Mouse (Mus musculus) embryonic facial prominence, embryonic 13.5 days (tissue): ENCODE results near the gene Flvcr1. TPM values are rescaled to one million over a fixed set of nuclear protein-coding genes. Genes with fewer than 3 reads are reported as not detected.
"Not testable (repeated sequence)": the region's sequence is repeated elsewhere in the genome, so short reads cannot be mapped to it uniquely, and the experiment has no call there.

Source experiments
- ATAC-seq: fragments of 200-750 bp; cut with Nextera tagmentation; 2 replicates; pipeline ENCODE4 v1.8.0; 2017; ENCODE audit warnings: low read depth; ENCODE audit not compliant: insufficient number of reproducible peaks, insufficient read depth, low FRiP score, low TSS enrichment
- H3K27ac ChIP-seq: fragments of 300-500 bp; sonication (generic); 2 replicates; pipeline ENCODE4 v1.5.1; 2015; ENCODE audit warnings: moderate library complexity, mild to moderate bottlenecking, inconsistent platforms
- H3K27me3 ChIP-seq: fragments of 300-500 bp; sonication (generic); 2 replicates; pipeline ENCODE4 v1.6.1; 2015; ENCODE audit warnings: mild to moderate bottlenecking, inconsistent platforms
- H3K36me3 ChIP-seq: fragments of 300-500 bp; sonication (generic); 2 replicates; pipeline ENCODE4 v1.6.1; 2015; ENCODE audit warnings: mild to moderate bottlenecking, inconsistent platforms
- H3K4me1 ChIP-seq: fragments of 300-500 bp; sonication (generic); 2 replicates; pipeline ENCODE4 v1.6.1; 2015; ENCODE audit warnings: inconsistent platforms
- H3K4me2 ChIP-seq: fragments of 300-500 bp; sonication (generic); 2 replicates; pipeline ENCODE4 v1.6.1; 2015; ENCODE audit warnings: moderate library complexity, mild to moderate bottlenecking, inconsistent platforms
- H3K4me3 ChIP-seq: fragments of 300-500 bp; sonication (generic); 2 replicates; pipeline ENCODE4 v1.5.1; 2015; ENCODE audit warnings: mild to moderate bottlenecking, inconsistent platforms
- H3K9ac ChIP-seq: fragments of 300-500 bp; sonication (generic); 2 replicates; pipeline ENCODE4 v1.6.1; 2015; ENCODE audit warnings: mild to moderate bottlenecking, inconsistent platforms
- H3K9me3 ChIP-seq: fragments of 300-500 bp; sonication (generic); 2 replicates; pipeline ENCODE4 v1.6.1; 2016; ENCODE audit warnings: inconsistent platforms
- WGBS: fragments of 180-500 bp; shearing (Covaris S2); methylation state at CpG from one replicate; pipeline ENCODE4 v1.1.7; 2015; ENCODE audit warnings: mixed read lengths; 5-methylcytosine and 5-hydroxymethylcytosine counted together
- polyA plus RNA-seq: library from polyadenylated mRNA; unstranded; fragments of >200 nt; fragmentation: Nextera tagmentation; extraction: Ambion mirVana; gene quantifications from 2 replicates; pipeline ENCODE4 v1.2.1, GENCODE M21; 2015

Gene Flvcr1
- polyA plus RNA-seq, 1 experiment from 2014 or later, result 7.0 TPM

GRCm38 (mm10) chr1:191037999-191038398 lies 12.0 kb upstream of the Flvcr1 start:
- Histone ChIP-seq H3K36me3 (no peaks in the 10 kb centered on the region), H3K4me3 (no peak overlapping the region), H3K4me1 (no peaks in the 10 kb centered on the region), H3K27ac (no peak overlapping the region), H3K9ac (no peak overlapping the region), H3K27me3 (no peaks in the 10 kb centered on the region), H3K4me2 (no peak overlapping the region), H3K9me3 (no peaks in the 10 kb centered on the region)
- ATAC-seq, result no peak
- WGBS, result 88% methylated on average over 4 of the region's 4 CpGs

GRCm38 (mm10) chr1:191036554-191037334 lies 10.8 kb upstream of the Flvcr1 start, which contains the start of gene Spata45:
Spata45 (plus strand) TSS chr1:191036639.
- Histone ChIP-seq H3K27me3 (no peaks in the 10 kb centered on the region), H3K36me3 (no peaks in the 10 kb centered on the region), H3K27ac (no peak within 1 kb of the TSS), H3K4me1 (no peaks in the 10 kb centered on the region), H3K4me2 (no peak within 1 kb of the TSS), H3K9me3 (no peaks in the 10 kb centered on the region), H3K4me3 (no peak within 1 kb of the TSS), H3K9ac (no peak within 1 kb of the TSS)
- 75% methylated on average over 6 of the region's 6 CpGs for WGBS
- no peak for ATAC-seq

- H3K27ac ChIP-seq, result no peak overlapping the region
- no peak for ATAC-seq
- WGBS, result 37% methylated on average over 4 of the region's 4 CpGs
- no peaks in the 10 kb centered on the region for H3K9me3 ChIP-seq
- H3K36me3 ChIP-seq, result no peaks in the 10 kb centered on the region
- no peaks in the 10 kb centered on the region for H3K27me3 ChIP-seq
- no peaks in the 10 kb centered on the region for H3K4me1 ChIP-seq
- H3K4me2 ChIP-seq, result no peak overlapping the region
- no peak overlapping the region for H3K9ac ChIP-seq
- no peak overlapping the region for H3K4me3 ChIP-seq
Observed at GRCm38 (mm10) chr1:191035649-191036048, 9.7 kb upstream of the Flvcr1 start.

- H3K9ac ChIP-seq, H3K27me3 ChIP-seq, H3K9me3 ChIP-seq, H3K27ac ChIP-seq, H3K4me1 ChIP-seq, H3K4me3 ChIP-seq, H3K36me3 ChIP-seq, ATAC-seq, H3K4me2 ChIP-seq: not testable (repeated sequence)
- WGBS, result 64% methylated on average over 6 of the region's 6 CpGs
Observed at GRCm38 (mm10) chr1:191030922-191031425, 5.0 kb upstream of the Flvcr1 start.

GRCm38 (mm10) chr1:191030182-191030581 lies 4.2 kb upstream of the Flvcr1 start:
- no peaks in the 10 kb centered on the region for H3K27me3 ChIP-seq
- peaks cover 9% of the 10 kb centered on the region for H3K4me1 ChIP-seq
- H3K36me3 ChIP-seq, result no peaks in the 10 kb centered on the region
- no peak overlapping the region for H3K9ac ChIP-seq
- WGBS, result 61% methylated on average over 10 of the region's 10 CpGs
- ATAC-seq, result no peak
- no peaks in the 10 kb centered on the region for H3K9me3 ChIP-seq
- H3K27ac ChIP-seq, result no peak overlapping the region
- H3K4me3 ChIP-seq, result no peak overlapping the region
- no peak overlapping the region for H3K4me2 ChIP-seq

- H3K36me3 ChIP-seq, result peaks cover 7% of the 10 kb centered on the region
- 2% methylated on average over 69 of the region's 69 CpGs for WGBS
- H3K9me3 ChIP-seq, result no peaks in the 10 kb centered on the region
- H3K4me2 ChIP-seq, result peak overlapping the region; percentile 98
- H3K27ac ChIP-seq, result peak overlapping the region; percentile 78
- peaks cover 20% of the 10 kb centered on the region for H3K4me1 ChIP-seq
- no peaks in the 10 kb centered on the region for H3K27me3 ChIP-seq
- ATAC-seq, result 0 out of 2 replicates have a peak, but pooled peaks have one; percentile 2
- H3K4me3 ChIP-seq, result peak overlapping the region; percentile 78
- peak overlapping the region; percentile 91 for H3K9ac ChIP-seq
Observed at GRCm38 (mm10) chr1:191025016-191026012, 644 bp downstream of the Flvcr1 start.

- ATAC-seq, H3K27me3 ChIP-seq, H3K27ac ChIP-seq, H3K4me2 ChIP-seq, H3K4me3 ChIP-seq, H3K9me3 ChIP-seq, H3K9ac ChIP-seq: not testable (repeated sequence)
- peaks cover 10% of the 10 kb centered on the region for H3K36me3 ChIP-seq
- WGBS, result 87% methylated on average over 6 of the region's 6 CpGs
- H3K4me1 ChIP-seq, result peaks cover 20% of the 10 kb centered on the region
Observed at GRCm38 (mm10) chr1:191023806-191024205, 2.2 kb downstream of the Flvcr1 start.

GRCm38 (mm10) chr1:191023140-191023539 lies 2.8 kb downstream of the Flvcr1 start:
- ATAC-seq, result no peak
- 55% methylated on average over 2 of the region's 2 CpGs for WGBS
- Histone ChIP-seq H3K27ac (no peak overlapping the region), H3K36me3 (peaks cover 10% of the 10 kb centered on the region), H3K4me2 (no peak overlapping the region), H3K4me3 (no peak overlapping the region), H3K9me3 (no peaks in the 10 kb centered on the region), H3K9ac (no peak overlapping the region), H3K4me1 (peaks cover 20% of the 10 kb centered on the region), H3K27me3 (no peaks in the 10 kb centered on the region)

GRCm38 (mm10) chr1:191021016-191021415 lies 4.9 kb downstream of the Flvcr1 start:
- H3K4me3 ChIP-seq, result no peak overlapping the region
- H3K27ac ChIP-seq, result no peak overlapping the region
- H3K4me1 ChIP-seq, result peaks cover 13% of the 10 kb centered on the region
- ATAC-seq, result no peak
- WGBS, result 83% methylated on average over 7 of the region's 7 CpGs
- H3K9me3 ChIP-seq, result no peaks in the 10 kb centered on the region
- H3K9ac ChIP-seq, result no peak overlapping the region
- peaks cover 10% of the 10 kb centered on the region for H3K36me3 ChIP-seq
- H3K27me3 ChIP-seq, result no peaks in the 10 kb centered on the region
- no peak overlapping the region for H3K4me2 ChIP-seq

- Histone ChIP-seq H3K27me3 (no peaks in the 10 kb centered on the region), H3K4me1 (peaks cover 13% of the 10 kb centered on the region)
- WGBS, result 61% methylated on average over 3 of the region's 3 CpGs
Observed at GRCm38 (mm10) chr1:191020217-191020924, 5.6 kb downstream of the Flvcr1 start.

GRCm38 (mm10) chr1:191019803-191020202 lies 6.2 kb downstream of the Flvcr1 start:
- Histone ChIP-seq H3K9ac (no peak overlapping the region), H3K4me1 (peaks cover 8% of the 10 kb centered on the region), H3K27me3 (no peaks in the 10 kb centered on the region), H3K36me3 (peaks cover 12% of the 10 kb centered on the region), H3K9me3 (no peaks in the 10 kb centered on the region), H3K4me2 (no peak overlapping the region), H3K4me3 (no peak overlapping the region), H3K27ac (no peak overlapping the region)
- WGBS, result 94% methylated on average over 5 of the region's 5 CpGs
- no peak for ATAC-seq

More at GRCm38 (mm10) chr1:191020217-191020924, 5.6 kb downstream of the Flvcr1 start:
- Histone ChIP-seq H3K4me2 (no peak overlapping the region), H3K36me3 (peaks cover 10% of the 10 kb centered on the region), H3K4me3 (no peak overlapping the region), H3K27ac (no peak overlapping the region), H3K9ac (no peak overlapping the region), H3K9me3 (no peaks in the 10 kb centered on the region)
- ATAC-seq, result no peak
